Mouse (Mus musculus): ENCODE measurements around the gene Sdha. TPM values are rescaled to one million over a fixed set of nuclear protein-coding genes. Genes with fewer than 3 reads are reported as not detected.

The Sdha gene
- total RNA-seq (2021) (100 to 1,000 TPM; 601 to 696 TPM), polyA plus RNA-seq (2012; rRNA removed) (99.4 and 128 TPM in 2 replicates)
- long read RNA-seq, transcript Sdha-201 (15 exons, 2,900 nt), result major isoform, 944 of 1,028 reads
- long read RNA-seq, partial matches to known transcripts, result 44 of 1,028 reads
- long read RNA-seq, other reads (novel, unspliced or antisense), result 38 of 1,028 reads

GRCm38 (mm10) chr13:74349566-74350434 is at the start of gene Sdha, which contains the start of gene Ccdc127:
Gene Sdha (minus strand): TSS chr13:74350280.
Gene Ccdc127 (plus strand): TSS chr13:74350309.
- peak; percentile 97 for DNase-seq

- peak; percentile 75 for DNase-seq
Measured at GRCm38 (mm10) chr13:74399298-74399839, 49.3 kb upstream of the Sdha start, which contains the start of gene Ftl1-ps1. Gene Ftl1-ps1 (plus strand): TSS chr13:74399694.

GRCm38 (mm10) chr13:74391156-74391555 is 41.1 kb upstream of the Sdha start:
- DNase-seq, result no peak

GRCm38 (mm10) chr13:74390371-74390990 is 40.4 kb upstream of the Sdha start, which contains the start of gene Zfp72:
Gene Zfp72 (minus strand): TSS chr13:74390836.
- peak; percentile 80 for DNase-seq

GRCm38 (mm10) chr13:74389730-74390129 is 39.6 kb upstream of the Sdha start:
- DNase-seq, result no peak

- DNase-seq, result no peak
Measured at GRCm38 (mm10) chr13:74382289-74382688, 32.2 kb upstream of the Sdha start.

- DNase-seq, result no peak
Measured at GRCm38 (mm10) chr13:74381533-74382276, 31.6 kb upstream of the Sdha start.

GRCm38 (mm10) chr13:74363859-74364235 is 13.8 kb upstream of the Sdha start, which contains the start of gene Lrrc14b:
Gene Lrrc14b (minus strand): TSS chr13:74364005.
- DNase-seq, result peak; percentile 58

- no peak for DNase-seq
Measured at GRCm38 (mm10) chr13:74363176-74363858, 13.2 kb upstream of the Sdha start.

- no peak for DNase-seq
Measured at GRCm38 (mm10) chr13:74362218-74362617, 12.1 kb upstream of the Sdha start.

GRCm38 (mm10) chr13:74356491-74356890 is 6.4 kb upstream of the Sdha start:
- DNase-seq, result no peak

GRCm38 (mm10) chr13:74350435-74350906 is 391 bp upstream of the Sdha start:
- no peak for DNase-seq

- peak; percentile 54 for DNase-seq
Measured at GRCm38 (mm10) chr13:74341036-74341435, 9.0 kb downstream of the Sdha start.

GRCm38 (mm10) chr13:74329321-74329720 is 20.8 kb downstream of the Sdha start:
- DNase-seq, result no peak

GRCm38 (mm10) chr13:74317170-74317849 is 32.8 kb downstream of the Sdha start, which contains the start of gene Pdcd6:
Gene Pdcd6 (minus strand): TSS chr13:74317580.
- DNase-seq, result peak; percentile 98

- DNase-seq, result no peak
Measured at GRCm38 (mm10) chr13:74316789-74317169, 33.3 kb downstream of the Sdha start.

GRCm38 (mm10) chr13:74316386-74316785 is 33.7 kb downstream of the Sdha start:
- no peak for DNase-seq

GRCm38 (mm10) chr13:74314616-74315015 is 35.5 kb downstream of the Sdha start:
- no peak for DNase-seq

- no peak for DNase-seq
Measured at GRCm38 (mm10) chr13:74305780-74306179, 44.3 kb downstream of the Sdha start.

- DNase-seq, result peak; percentile 64
Measured at GRCm38 (mm10) chr13:74305380-74305779, 44.7 kb downstream of the Sdha start.

Measured in adrenal gland, adult 2 months (tissue).